Mouse (Mus musculus) frontal cortex, postnatal 14 days (tissue): Measurements from ENCODE around the gene Pard3.

ENCODE experiments used
- DNase-seq, 2 experiments: peaks; one replicate each; pipeline ENCODE4 v3.0.0; 2022; ENCODE audit warnings: low spot score in 2 of 2

The Pard3 gene

GRCm38 (mm10) chr8:127338183-127338582 is 274.5 kb downstream of the Pard3 start:
- DNase-seq: no peak

- no peak for DNase-seq
Measured at GRCm38 (mm10) chr8:127341046-127341445, 277.4 kb downstream of the Pard3 start.

GRCm38 (mm10) chr8:127343115-127343514 is 279.4 kb downstream of the Pard3 start:
- no peak for DNase-seq

- no peak for DNase-seq
Measured at GRCm38 (mm10) chr8:127344421-127344820, 280.7 kb downstream of the Pard3 start.

GRCm38 (mm10) chr8:127345912-127346423 is 282.3 kb downstream of the Pard3 start:
- no peak for DNase-seq

GRCm38 (mm10) chr8:127347890-127348495 is 284.3 kb downstream of the Pard3 start:
- no peak for DNase-seq

- no peak for DNase-seq
Measured at GRCm38 (mm10) chr8:127361796-127362195, 298.1 kb downstream of the Pard3 start.

- DNase-seq: no peak
Measured at GRCm38 (mm10) chr8:127368347-127368746, 304.7 kb downstream of the Pard3 start.

GRCm38 (mm10) chr8:127371326-127371949 is 307.7 kb downstream of the Pard3 start:
- DNase-seq: no peak

GRCm38 (mm10) chr8:127377775-127378174 is 314.1 kb downstream of the Pard3 start:
- no peak for DNase-seq

GRCm38 (mm10) chr8:127378994-127379858 is 315.5 kb downstream of the Pard3 start:
- no peak for DNase-seq

- no peak for DNase-seq
Measured at GRCm38 (mm10) chr8:127381259-127381658, 317.6 kb downstream of the Pard3 start.

GRCm38 (mm10) chr8:127392700-127393099 is 329.0 kb downstream of the Pard3 start:
- DNase-seq: no peak

GRCm38 (mm10) chr8:127395488-127395887 is 331.8 kb downstream of the Pard3 start:
- DNase-seq: no peak

- no peak for DNase-seq
Measured at GRCm38 (mm10) chr8:127405815-127406214, 342.1 kb downstream of the Pard3 start.

GRCm38 (mm10) chr8:127410606-127411005 is 346.9 kb downstream of the Pard3 start:
- no peak for DNase-seq

GRCm38 (mm10) chr8:127411190-127411848 is 347.6 kb downstream of the Pard3 start:
- no peak for DNase-seq

- no peak for DNase-seq
Measured at GRCm38 (mm10) chr8:127423021-127423420, 359.3 kb downstream of the Pard3 start.

- no peak for DNase-seq
Measured at GRCm38 (mm10) chr8:127424211-127424916, 360.7 kb downstream of the Pard3 start.

- DNase-seq: no peak
Measured at GRCm38 (mm10) chr8:127426857-127427256, 363.2 kb downstream of the Pard3 start.

- DNase-seq: no peak
Measured at GRCm38 (mm10) chr8:127428004-127428403, 364.3 kb downstream of the Pard3 start.
